Mouse (Mus musculus): Measurements from ENCODE around the gene Cmbl.

The Cmbl gene

DNA sequence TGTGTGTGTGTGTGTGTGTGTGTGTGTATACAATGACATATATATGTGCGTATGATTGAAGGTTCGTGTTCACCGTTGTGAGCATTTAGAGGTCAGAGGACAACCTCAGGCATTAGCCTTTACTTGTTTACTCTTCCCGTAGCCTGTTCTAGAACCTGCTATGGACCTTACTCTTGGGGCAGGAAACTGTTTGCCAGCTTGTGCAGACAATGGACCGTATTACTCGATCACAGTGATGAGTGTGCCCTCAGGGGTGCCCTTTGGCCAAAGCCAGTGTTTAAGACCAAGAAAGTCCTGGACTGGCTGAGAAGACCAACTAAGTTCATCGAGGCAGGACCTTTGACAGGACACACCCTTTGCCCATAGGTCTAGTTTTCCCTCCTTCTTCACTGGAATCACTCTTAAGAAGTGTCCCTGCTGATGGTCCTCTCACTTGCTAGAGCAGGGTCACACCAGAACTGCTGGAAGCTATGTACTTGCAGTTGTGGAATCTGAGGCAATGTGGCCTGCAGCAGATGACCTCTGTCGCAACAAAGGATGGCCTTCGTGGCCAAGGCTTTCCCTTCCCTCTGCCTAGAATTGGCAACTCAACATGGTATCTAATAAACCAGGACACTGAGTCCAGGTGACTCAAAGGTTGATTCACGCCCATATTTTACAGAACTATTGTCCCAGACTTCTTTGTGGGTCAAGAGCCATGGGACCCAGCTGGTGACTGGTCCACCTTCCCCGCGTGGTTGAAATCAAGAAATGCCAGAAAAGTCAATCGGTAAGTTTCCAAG, 18.3 kb downstream of the Cmbl start:
- no peak for DNase-seq (ENCODE audit: low spot score)

DNA sequence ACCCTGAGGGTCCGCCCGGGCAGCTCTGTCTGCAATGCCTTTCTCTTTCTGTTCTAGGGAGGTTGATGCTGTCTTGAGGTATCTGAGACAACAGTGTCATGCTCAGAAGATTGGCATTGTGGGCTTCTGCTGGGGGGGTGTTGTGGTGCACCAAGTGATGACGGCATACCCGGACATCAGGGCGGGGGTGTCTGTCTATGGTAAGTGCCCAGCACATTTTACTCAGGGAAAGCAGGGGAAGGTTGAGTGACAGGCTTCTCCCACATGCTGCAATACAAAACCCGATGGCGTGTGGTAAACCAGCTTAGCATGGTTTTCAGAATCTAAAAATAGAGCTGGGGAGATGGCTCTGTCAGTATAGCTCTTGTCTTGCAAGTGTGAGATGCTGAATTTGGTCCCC, 20.0 kb downstream of the Cmbl start:
- DNase-seq (ENCODE audit: low spot score) = no peak

DNA sequence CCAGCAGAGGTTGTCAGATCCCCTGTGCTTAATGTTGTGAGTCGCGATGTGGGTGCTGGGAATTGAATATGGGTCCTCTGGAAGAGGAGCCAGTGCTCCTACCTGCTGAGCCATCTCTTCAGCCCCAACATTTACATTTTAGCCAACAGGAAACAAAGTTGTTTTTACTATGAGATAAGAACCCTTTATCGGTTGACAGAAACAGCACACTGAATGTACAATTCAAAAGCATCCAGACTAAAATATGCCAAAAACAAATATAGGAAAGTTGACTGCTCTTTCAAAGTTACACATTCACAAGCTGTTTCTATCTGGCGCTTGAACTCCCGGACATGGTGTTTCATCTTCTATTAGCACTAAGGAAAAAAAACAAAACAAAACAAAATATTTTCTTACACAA, 20.9 kb downstream of the Cmbl start:
- DNase-seq (ENCODE audit: low spot score) = no peak

GRCm38 (mm10) chr15:31586519-31586918, 21.3 kb downstream of the Cmbl start:
- DNase-seq (ENCODE audit: low spot score) = peak; percentile 88

GRCm38 (mm10) chr15:31587789-31588188, 22.6 kb downstream of the Cmbl start:
- DNase-seq (ENCODE audit: low spot score) = no peak

DNA sequence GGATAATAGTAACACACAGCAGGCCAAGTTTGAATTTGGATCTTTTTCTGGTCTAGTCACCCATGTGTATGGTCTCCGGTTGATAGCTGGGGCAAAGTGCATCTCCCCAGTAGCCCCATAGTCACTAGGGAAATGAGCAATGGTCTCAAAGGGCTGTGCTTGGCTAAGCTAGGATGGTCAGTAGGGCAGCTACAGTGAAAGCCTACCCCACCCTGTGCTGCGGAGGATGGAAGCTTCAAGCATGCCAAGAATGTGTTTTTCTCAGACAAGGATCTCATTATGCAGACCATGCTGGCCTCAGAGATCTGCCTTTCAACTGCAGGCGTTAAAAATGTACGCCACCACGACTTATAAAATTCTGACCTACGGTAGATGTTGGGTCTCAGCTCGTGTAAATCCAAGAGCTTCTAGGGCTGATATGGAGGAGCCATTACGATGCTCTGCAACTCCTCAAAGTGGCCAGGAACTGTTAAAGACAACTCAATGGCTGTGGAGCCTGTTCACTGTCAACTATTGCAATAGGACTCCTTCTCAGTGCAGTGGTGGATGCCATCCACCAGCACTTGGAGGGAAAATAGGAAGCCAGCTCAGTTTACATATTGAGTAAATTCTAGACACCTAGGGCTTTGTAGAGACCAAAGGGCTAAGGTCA, 23.9 kb downstream of the Cmbl start:
- DNase-seq (ENCODE audit: low spot score) = no peak

DNA sequence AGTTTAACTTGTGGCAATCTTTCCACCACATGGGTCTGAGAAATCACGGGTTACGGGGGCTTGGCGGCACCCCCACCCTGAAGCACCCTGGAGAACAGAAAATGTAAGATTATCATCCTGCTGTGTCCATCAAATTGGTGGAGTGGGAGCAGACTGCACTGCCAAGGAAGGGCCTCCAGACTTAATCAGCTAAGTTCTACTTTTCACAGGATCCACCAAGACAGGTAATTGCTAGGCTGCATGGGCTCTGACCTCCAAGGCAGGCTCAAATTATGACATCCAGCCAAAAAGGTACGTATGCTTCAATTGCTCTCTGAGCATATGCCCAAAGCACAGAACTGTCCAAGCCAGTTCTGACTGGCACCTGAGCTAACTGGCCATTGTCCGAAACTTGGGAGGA, 25.0 kb downstream of the Cmbl start:
- no peak for DNase-seq (ENCODE audit: low spot score)

- no peak for DNase-seq (ENCODE audit: low spot score)
These were observed 27.3 kb downstream of the Cmbl start for GRCm38 (mm10) chr15:31592531-31592930.

GRCm38 (mm10) chr15:31594260-31594659, 29.1 kb downstream of the Cmbl start:
- DNase-seq (ENCODE audit: low spot score) = no peak

DNA sequence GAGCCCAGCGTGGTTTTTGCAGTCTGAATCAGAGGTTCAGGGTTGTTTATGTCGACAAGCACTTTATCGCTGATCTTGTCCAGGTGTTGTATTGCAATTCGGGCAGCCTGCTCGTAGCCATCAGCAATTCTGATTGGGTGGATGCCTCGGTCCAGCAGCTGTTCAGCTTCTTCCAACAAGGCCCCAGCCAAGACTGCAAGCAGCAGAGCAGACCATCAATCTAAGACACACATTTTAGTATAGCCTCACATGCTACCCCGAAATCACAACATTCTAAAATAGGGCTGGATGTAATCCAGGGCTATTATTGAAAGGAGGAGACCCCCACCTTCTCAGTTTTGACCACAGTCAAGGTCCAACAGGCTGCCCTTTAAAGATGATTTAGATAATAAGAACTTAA, 30.5 kb downstream of the Cmbl start:
- DNase-seq (ENCODE audit: low spot score) = no peak

DNA sequence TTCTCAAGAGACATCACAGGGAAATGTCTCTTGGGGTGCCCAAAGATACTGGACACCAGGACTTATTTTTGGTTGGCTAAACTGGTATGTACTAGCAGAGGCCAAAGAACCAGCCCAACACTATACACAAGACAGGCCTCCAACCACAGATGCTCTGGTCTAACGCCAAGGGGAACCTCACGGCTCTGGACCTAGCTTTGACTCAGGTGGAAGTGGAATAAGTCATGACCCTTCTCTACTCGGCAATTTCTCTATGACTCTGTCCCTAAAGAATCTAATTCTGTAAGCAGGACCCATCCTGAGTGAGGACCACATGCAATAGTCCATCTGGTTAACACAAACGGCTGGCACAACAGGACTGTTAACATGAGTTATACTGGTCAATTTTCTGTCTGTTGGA, 34.6 kb downstream of the Cmbl start:
- DNase-seq (ENCODE audit: low spot score) = no peak

- peak; percentile 18 for DNase-seq (ENCODE audit: low spot score)
These were observed 36.1 kb downstream of the Cmbl start for GRCm38 (mm10) chr15:31601279-31601645.

GRCm38 (mm10) chr15:31601646-31602374, 36.6 kb downstream of the Cmbl start, which contains the start of the genes Cct5 and Fam173b:
Gene Cct5 (minus strand): TSS chr15:31601804.
Gene Fam173b (plus strand): TSS chr15:31601852.
- DNase-seq (ENCODE audit: low spot score) = peak; percentile 97

DNA sequence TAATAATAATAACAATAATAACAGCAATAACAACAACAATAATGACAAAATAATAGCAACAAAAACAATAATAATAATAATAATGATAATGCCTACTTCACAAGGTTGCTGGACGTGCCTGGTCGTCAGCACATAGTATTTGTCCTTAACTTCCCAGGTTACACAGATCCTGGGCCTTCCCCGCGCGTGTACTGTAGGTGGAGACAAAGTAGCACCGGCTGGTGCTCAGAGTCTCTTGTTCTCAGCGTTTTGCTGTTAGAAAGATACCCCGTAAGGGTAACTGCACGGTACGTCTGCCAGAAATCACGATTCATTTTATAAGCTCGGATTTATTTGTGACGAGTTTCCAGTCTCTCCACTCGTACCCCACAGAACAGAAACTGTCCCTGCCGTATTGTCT, 37.2 kb downstream of the Cmbl start:
- peak; percentile 49 for DNase-seq (ENCODE audit: low spot score)

DNA sequence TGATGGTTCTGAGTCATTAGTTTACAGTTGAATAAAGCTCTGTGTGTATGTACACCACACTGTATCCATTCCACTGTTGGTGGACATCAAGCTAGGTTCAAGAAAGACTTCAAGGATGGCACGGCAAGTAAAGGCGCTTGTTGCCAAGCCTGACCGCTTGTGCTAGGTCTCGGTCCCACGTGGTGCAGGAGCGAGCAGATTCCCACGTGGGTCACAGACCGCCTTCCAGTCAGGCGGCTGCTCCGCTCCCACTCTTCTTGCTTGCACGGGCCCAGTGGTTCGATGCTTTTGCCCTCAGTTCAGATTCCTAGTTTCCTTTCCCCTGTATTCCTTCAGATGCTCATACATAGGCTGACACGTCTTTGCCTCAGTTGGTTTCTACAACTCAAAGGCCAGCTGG, 37.9 kb downstream of the Cmbl start:
- DNase-seq (ENCODE audit: low spot score) = no peak

GRCm38 (mm10) chr15:31606821-31607220, 41.6 kb downstream of the Cmbl start:
- peak; percentile 36 for DNase-seq (ENCODE audit: low spot score)

GRCm38 (mm10) chr15:31611027-31611426, 45.8 kb downstream of the Cmbl start:
- no peak for DNase-seq (ENCODE audit: low spot score)

DNA sequence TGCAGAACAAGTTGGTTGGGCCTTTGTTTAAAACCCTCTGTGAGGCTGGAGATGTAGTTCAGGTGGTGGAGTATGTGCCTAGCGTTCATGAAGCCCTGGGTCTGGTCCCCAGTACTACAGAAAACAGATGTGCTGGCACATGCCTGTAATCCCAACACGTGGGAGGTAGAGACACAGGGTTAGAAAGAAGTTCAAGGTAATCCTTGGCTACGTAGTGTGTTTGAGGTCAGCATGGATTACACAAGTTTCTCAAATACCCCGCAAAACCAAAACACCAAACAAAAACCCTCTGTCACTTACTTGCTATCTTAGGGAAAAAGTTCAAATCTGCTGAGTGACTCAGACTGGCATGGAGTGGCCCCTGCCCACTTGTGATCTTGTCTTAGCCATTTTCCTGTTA, 46.8 kb downstream of the Cmbl start:
- no peak for DNase-seq (ENCODE audit: low spot score)

DNA sequence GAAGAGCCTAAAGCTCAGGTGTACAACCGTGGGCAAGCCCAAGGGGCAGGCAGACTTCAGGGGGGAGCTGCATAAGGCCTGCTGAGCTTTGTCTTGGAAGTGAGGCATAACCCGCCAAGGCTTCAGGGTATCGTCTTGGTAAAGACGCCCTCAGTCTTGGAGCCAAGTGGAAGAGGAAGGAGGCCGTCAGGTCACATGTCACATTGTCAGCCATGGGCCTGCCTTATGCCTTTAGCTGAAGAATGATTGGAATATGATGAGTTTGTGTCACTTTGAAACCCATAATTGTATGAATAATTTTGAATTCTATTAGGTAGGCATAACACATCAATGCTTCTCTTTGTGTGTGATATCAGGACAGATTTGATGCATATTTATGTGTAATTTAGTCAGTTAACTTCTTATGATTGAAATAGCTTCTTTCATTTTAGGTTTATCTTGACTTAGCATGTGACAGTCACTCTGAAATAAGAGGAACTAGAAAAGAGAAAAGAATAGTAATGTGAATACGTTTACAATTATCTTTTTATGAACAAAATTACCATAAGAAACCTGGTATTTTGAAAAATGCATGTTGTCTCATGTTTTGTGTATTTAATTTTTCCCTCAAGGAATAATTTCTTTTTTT, 48.8 kb downstream of the Cmbl start:
- no peak for DNase-seq (ENCODE audit: low spot score)

DNA sequence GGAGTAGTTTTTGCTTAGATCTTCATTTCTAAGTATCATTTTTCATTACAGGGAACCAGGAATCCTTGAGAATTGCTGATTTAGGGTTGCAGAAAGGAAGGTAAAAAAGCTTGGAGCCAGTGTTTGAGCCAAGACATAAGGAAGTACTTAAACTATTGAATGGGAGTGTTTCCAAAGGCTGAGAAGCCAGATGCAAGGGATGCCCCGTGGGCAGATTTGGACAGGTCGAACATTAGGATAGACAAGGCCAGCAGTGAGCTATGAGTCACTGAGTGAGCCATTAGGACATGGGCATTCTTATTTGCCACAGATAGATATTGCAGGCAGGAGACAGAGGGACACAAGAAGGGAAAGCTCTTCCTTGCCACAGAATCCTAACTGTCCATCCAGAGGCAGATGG, 49.5 kb downstream of the Cmbl start:
- no peak for DNase-seq (ENCODE audit: low spot score)

DNA sequence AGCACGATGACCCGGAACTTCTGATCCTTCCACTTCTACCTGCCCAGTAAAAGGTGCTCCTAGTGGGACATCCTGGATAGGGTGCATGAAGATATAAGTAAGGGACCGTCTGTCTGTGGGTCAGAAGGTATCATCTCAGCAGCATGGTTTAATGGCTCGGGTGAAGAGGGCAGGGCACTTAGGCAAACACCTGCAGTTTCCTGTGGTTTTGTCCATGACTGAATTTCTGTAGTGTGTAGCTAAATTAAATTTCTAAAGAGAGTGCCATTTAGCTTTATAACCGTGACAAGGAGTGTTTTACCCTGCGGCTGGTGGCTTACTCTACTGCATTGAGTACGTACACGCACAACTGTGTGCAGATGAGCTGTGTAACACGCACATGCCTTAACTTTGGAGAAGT, 52.1 kb downstream of the Cmbl start:
- no peak for DNase-seq (ENCODE audit: low spot score)

DNA sequence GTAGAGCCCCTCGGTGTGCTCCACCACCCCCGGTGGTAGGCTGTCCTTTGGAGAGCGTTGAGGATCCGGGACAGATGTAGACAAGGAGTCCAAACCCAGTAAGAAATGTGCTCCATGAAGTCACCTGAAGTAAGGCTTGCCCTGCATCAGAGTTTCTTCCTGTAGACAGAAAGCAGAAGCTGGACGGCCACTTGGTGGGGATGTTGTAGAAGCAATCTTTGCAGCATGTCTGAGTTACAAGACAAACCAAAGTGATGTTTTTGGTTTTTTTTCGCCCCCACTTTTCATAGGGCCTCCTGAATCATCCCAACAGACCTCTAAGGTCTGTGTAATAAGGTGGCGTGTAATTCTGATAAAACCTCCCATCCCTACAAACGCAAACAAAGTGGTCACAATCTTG, 54.3 kb downstream of the Cmbl start:
- DNase-seq (ENCODE audit: low spot score) = no peak
